Mouse (Mus musculus): Measurements from ENCODE around the gene Rnf187.

DNA sequence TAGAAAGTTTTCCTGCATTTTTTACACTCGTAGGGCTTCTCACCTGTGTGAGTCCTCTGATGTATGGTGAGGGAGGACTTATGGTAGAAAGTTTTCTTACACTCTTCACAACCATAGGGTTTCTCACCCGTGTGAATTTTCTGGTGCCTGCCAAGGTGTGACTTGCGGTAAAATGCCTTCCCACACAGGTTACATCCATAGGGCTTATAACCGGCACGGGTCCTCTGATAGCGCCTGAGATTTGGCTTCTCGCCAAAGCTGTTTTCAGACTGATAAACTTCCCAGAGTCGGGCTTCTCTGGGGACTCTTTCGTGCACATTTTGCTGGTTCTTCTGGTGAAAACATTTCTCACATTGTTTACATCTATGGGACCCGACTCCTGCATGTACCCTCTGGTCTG, 48.2 kb downstream of the Rnf187 start:
- TF ChIP-seq CTCF (IDR thresholded peaks at IDR 0.05 in 2 of 3, conservative IDR thresholded peaks at IDR 0.05 in 1 of 3; ENCODE audit: control insufficient read depth in 1 of 3, insufficient read depth in 1 of 3, low read depth in 2 of 3, low read length in 3 of 3, poor library complexity in 1 of 3, severe bottlenecking in 1 of 3) = no peak
- TF ChIP-seq POLR2AphosphoS5 (IDR thresholded peaks at IDR 0.05; ENCODE audit: borderline replicate concordance, low read depth, low read length) = no peak
- TF ChIP-seq POLR2A (IDR thresholded peaks at IDR 0.05; ENCODE audit: control insufficient read depth in 1 of 2, insufficient read depth in 1 of 2, low read depth in 1 of 2, low read length in 2 of 2, poor library complexity in 1 of 2) = no peak
- TF ChIP-seq KAT2A (conservative IDR thresholded peaks at IDR 0.05; ENCODE audit: low read depth, low read length) = no peak
- TF ChIP-seq EP300 (IDR thresholded peaks at IDR 0.05; ENCODE audit: low read depth in 1 of 2, low read length in 2 of 2) = no peak

Data from MEL (cell line).